Mouse (Mus musculus) heart, adult 8-10 months (tissue): ENCODE measurements around the gene Enc1. TPM values are rescaled to one million over a fixed set of nuclear protein-coding genes. Genes with fewer than 3 reads are reported as not detected.
"Not testable (repeated sequence)": the region's sequence is repeated elsewhere in the genome, so short reads cannot be mapped to it uniquely, and the experiment has no call there.

Experiments used
- DNase-seq: peaks from one replicate; pipeline ENCODE4 v3.0.0; 2022; ENCODE audit warnings: low spot score
- total RNA-seq, 4 experiments: library from RNA; stranded (reverse); gene quantifications; 2 replicates each; pipeline ENCODE4 v1.2.4; 2022

The Enc1 gene
- total RNA-seq, 4 experiments from 2014 or later, result 3.6 to 7.0 (median 4.7) TPM

- DNase-seq, result no peak
Observed at GRCm38 (mm10) chr13:97250551-97251380, 9.9 kb downstream of the Enc1 start.

GRCm38 (mm10) chr13:97251736-97252135 lies 10.8 kb downstream of the Enc1 start:
- DNase-seq, result no peak

DNA sequence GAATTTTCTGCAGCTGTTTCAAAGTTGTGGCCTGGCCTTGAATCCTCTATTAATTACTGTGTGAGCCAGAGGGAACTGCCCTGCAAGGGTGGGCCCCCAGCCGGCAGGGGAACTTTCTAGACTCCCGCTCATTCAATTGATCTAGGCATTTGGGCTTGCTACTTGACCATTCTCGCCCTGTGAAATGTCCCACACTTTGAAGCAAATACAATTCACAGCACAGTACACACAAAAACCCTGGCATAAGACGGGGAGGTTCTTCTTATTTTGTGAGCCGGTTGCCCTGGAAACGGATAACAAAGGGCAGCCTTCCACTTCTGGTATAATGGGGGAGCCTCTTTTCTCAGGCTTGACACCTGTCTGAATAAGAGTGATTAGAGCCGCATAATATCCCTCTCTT lies 11.6 kb downstream of the Enc1 start:
- DNase-seq, result no peak

DNA sequence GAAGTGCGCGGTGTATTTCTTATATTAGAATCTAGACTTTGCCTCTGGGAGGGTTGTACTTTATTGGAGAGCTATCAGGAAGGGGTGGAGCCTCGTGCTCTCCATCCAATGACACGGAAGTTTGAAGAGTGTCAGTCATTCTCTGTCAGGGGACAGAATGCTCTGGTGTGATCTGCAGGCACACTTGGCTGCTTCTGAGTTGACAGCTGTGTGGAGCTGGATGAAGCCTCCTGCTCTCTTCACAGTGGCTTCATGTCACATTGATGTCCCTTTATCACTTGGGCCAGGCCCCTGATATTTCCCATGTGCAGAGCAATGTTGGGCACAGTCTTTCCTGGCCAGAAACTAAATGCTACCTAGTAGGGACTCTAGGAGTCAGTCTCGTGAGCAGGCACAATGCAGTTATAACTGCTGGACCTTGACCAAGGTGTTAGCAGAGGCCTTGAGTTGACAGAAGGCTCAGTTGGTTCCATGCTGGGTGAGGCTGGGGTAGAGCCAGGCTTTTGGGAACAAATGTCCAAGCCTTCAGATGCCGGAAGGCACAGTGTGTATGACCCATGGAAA lies 12.6 kb downstream of the Enc1 start:
- no peak for DNase-seq

GRCm38 (mm10) chr13:97253994-97254393 lies 13.1 kb downstream of the Enc1 start:
- no peak for DNase-seq

GRCm38 (mm10) chr13:97254564-97255164 lies 13.8 kb downstream of the Enc1 start:
- no peak for DNase-seq

DNA sequence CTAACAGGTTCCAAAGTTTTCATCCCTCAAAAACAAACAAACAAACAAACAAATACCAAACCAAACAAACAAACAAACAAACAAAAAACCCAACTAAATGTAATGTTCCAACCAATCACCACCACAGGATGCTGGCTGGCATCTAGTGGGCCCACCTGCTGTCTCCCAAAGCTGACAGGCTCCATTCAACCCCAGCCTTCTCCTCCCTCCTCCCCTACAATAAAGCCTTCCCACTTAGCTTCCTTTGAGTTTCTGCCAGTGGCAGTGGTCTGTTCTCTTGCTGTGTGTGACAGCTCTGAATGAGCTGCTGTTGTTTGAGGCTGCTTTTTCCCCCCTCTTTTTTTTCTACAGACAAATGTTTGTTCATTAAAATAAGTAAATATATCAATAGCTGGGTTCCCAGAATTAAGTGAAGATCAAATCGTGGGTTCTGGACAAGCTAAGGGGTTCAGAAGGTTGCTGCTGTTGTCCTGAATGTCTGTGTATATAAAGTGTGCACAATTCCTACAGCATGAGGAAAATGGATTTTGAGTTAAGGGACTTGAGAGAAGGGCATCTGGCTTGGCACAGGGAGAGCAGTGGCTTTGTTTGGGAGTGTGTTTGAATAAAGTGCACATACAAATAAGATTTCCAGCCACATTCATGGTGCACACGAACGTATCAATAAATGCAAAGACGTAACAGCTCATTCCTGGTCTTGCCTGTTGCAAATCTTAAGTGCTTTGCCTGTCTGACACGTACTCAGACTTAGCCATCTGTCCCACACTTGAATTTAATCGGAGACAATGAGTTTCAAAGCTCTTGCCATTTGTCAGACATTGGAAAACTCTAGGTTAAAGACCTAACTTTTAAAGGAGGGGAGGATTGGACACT lies 15.3 kb downstream of the Enc1 start:
- no peak for DNase-seq

GRCm38 (mm10) chr13:97256849-97257379 lies 16.0 kb downstream of the Enc1 start:
- DNase-seq, result no peak

- DNase-seq, result no peak
Observed at GRCm38 (mm10) chr13:97259271-97259670, 18.4 kb downstream of the Enc1 start.

DNA sequence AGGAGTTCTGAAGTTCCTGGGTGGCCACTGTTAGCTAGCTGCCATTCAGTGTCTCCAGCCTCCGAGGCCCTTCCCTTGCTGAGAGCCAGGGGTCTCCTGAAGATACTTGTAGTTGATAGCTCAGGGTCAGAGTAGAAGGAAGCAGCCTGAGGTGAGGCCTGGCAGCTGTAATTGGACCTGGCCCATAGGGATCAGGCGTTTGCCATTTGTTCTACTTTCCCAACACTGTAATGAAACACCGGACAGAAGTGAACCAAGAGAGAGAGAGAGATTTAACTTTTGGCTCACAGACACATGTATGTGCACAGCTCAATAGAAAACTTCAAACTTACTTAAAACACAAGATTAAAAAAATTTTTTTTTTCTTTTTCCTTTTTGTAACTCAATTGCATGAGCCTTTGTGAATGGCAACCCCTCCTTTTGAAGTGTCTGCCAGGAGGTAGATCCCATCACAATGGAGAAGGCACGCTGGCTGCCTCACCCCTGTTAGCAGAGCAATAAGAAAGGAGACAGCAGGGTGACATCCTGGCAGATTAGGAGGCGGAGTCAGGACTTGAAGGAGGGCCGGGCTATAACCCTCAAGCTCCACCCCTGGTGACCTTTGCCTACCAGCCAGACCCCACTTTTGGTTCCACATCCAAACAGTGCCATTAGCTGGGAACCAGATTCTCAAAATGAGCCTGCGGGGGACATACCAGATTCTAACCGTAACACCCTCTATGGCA lies 19.7 kb downstream of the Enc1 start:
- DNase-seq, result no peak

- DNase-seq, result no peak
Observed at GRCm38 (mm10) chr13:97261549-97261948, 20.6 kb downstream of the Enc1 start.

DNA sequence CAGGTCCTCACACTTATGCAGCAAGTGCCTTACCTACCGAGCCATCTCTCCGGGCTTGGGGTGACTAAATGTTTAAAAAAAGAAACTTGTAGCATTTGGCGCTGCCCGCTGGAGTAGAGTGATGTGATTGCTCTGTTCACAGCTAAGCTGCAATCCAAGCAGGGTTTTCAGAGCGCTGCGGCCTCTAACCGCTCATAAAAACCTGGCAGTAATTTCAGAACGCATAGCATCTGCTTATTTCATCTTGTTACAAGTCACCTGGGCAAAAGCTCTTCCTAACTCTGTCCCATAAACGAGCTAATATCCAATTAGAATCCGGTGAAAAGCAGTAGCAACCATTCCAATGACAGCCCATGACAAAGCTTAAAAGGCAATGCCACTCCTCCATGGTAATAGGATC lies 21.8 kb downstream of the Enc1 start:
- DNase-seq, result no peak

DNA sequence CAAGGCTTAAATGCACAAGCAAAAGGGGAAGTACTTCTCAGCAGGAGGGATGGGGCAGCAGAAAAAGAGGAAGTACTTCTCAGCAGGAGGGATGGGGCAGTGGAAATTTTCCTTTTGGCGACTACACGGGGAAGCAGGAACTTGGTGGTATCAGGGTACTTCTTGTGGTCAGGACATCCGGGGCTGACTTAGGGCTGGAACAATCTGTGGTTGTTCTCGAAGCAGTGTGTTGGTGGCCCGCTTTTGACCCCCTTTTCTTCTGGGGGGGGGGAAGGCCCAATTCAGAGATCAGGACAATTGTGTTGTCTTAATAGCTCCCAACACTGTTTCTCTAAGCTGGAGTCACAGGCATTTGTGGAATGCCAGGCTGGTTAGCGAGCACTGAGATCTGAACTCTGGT lies 24.6 kb downstream of the Enc1 start:
- not testable (repeated sequence) for DNase-seq

DNA sequence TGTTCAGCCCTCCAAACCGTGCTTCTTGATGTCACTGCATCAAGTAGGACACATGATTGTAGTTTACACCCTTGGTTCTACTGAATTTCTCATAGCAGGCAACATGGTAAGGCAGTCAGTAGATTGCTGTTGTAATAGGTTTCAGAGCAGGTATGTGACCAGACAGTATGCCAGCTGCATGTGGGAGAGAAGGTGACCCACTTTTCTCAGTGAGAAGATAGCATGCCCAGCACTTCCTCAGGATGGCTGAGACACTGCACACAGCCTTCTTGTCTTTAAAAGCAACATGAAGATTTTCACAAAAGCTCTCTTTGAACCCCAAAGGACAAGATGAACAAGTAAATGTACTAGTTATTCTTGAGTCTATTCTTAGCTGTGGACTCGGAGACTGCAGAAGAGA lies 29.8 kb downstream of the Enc1 start:
- DNase-seq, result no peak

DNA sequence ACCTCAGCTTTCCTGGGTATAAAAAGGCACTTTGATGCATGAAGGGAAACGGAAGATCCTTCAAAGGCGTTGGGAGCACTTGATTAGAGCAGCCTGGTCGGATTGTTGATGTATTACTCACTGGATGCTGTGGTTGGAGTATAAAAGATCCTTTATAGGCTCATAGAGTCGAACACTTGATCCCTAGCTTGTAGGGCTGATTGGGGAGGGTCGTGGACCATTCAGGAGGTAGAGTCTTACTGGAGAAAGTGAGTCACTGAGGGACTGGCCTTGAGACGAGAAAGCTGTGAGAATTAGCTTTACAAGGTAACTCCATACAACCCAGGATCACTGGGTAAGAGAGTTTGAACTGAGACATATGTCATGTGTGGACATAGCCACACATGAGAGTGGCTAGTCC lies 30.7 kb downstream of the Enc1 start:
- no peak for DNase-seq

DNA sequence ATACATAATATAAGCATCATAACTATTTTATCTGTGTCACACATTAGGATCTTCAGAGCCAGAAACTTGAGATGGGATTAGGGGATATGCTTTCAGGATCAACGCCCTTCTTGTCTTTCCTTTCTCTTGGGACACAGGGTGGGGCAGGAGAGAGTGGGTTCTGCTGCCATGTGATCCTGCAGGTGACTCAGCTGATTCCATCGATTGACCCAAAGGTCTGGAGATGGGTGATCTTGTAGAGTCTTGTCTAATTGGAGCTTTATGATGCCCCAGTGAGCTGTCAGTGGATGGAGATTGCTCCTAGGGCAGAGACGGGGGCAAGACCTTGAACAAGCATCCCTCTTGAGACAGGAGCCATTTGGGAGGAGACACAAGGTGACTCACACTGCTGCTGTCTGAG lies 33.9 kb downstream of the Enc1 start:
- DNase-seq, result no peak

DNA sequence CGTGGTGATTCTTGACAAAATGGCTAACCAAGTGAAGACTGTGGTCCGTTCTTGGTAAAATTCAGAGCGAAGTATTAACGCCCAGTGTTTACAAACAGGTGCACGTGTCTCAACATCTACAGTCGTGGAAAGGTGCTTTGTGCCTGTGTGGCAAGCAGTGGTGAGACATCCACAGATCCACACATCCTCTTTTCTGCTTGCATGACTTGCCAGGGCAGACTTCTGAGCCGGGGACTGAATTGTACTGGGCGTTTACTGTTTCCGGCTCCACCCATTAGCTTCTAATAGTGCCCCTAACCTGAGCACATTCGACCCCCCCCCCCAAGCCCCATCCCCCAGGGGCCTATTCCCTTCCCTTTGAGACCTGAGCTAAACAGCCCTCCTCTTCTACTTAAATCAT lies 34.6 kb downstream of the Enc1 start:
- no peak for DNase-seq

DNA sequence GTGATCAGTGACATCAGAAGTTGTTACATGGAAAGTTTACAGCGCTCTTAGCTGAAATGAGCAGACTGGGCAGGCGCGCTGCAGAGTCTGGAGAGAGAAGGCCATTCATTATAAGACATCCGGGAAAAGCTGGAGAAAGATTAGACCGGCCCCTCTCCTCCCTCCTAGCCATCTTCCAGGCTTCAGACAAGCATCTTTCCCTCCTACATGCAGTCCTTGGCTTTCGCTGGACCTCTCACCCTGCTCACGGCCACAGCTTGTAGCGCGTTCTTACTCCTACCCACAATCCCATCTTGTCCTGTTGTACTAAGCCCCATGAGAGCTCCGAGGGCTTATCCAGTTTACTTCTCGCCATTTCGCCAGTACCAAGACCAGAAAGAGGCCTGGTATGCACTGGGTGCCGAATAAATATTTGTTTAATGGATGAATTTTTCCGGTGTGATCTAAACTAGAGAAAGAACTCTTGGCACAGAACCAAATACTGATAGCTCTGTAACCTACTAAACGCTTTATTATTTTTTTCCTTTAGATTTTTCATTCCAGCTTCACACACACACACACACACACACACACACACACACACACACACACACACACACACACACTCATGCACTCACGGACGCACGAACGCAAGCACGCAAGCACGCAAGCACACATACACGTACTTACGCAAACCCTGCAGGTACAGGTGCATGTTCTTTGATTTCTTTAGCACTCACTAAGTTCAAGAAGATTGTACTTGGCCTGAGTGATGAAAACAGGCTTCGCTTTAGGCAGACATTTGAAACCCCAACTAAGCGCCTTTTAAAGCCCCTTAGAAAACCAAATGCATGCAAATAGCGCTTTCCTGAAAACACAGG lies 41.4 kb downstream of the Enc1 start:
- DNase-seq, result no peak

DNA sequence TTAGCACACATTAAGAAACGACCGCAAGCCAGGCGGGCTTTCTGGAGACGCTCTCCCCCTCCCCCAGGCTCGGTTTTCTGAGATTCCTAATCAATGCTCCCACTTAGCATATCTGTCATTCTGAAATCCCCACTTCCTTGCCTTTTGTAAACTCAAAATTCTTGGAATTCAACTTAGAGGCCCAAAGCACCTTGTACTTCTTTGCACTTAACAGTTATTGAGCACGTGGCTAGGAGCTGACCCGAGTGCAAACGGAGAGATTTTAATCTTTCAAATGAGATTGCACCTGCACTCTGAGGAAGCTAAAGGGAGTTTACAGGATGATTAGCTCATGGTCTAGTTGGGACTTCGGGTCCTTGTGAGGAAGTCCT lies 42.0 kb downstream of the Enc1 start:
- no peak for DNase-seq

- no peak for DNase-seq
Observed at GRCm38 (mm10) chr13:97287046-97287445, 46.1 kb downstream of the Enc1 start.
